Mouse (Mus musculus) megakaryocyte, embryonic 14.5 days (primary cell): ENCODE results near the gene Arhgap23. TPM values are rescaled to one million over a fixed set of nuclear protein-coding genes. Genes with fewer than 3 reads are reported as not detected.
A peak's percentile ranks its signal among the peaks of the same experiment; 100 is the strongest.

Experiments
- H3K27me3 ChIP-seq: replicated peaks from 2 replicates; pipeline ENCODE3; 2012; ENCODE audit warnings: inconsistent platforms
- H3K36me3 ChIP-seq: replicated peaks from 2 replicates; pipeline ENCODE3; 2012; ENCODE audit warnings: low read length, inconsistent platforms, mixed read lengths
- H3K4me1 ChIP-seq: 2 replicates; pipeline ENCODE4 v1.6.1; 2012; ENCODE audit warnings: inconsistent platforms
- H3K4me3 ChIP-seq: replicated peaks from 2 replicates; pipeline ENCODE3; 2012; ENCODE audit warnings: moderate library complexity, mild to moderate bottlenecking, inconsistent platforms
- H3K9me3 ChIP-seq: 2 replicates; pipeline ENCODE4 v1.6.1; 2012; ENCODE audit warnings: inconsistent platforms
- FLI1 ChIP-seq: IDR thresholded peaks from 2 replicates; pipeline ENCODE4 v1.6.1; 2012; ENCODE audit warnings: low read length, inconsistent platforms, mixed read lengths
- GATA1 ChIP-seq: IDR thresholded peaks from 3 replicates; pipeline ENCODE4 v1.6.1; 2012; ENCODE audit warnings: mixed read lengths, low read length, inconsistent platforms, borderline replicate concordance
- polyA plus RNA-seq: library from polyadenylated mRNA; stranded (reverse); fragments of >175 nt; gene quantifications from 2 replicates; pipeline ENCODE4 v1.2.3, GENCODE M21; 2012; ENCODE audit warnings: low replicate concordance; ENCODE audit not compliant: insufficient read depth

Gene Arhgap23
- polyA plus RNA-seq, 1 experiment, result 85.6 TPM

GRCm38 (mm10) chr11:97404761-97405190 is 10.6 kb upstream of the Arhgap23 start:
- H3K27me3 ChIP-seq, result peaks cover 64% of the 10 kb centered on the region
- H3K9me3 ChIP-seq, result no peaks in the 10 kb centered on the region
- TF ChIP-seq GATA1 (no peak), FLI1 (no peak)
- H3K4me3 ChIP-seq, result peak overlapping the region; percentile 91
- H3K4me1 ChIP-seq, result peaks cover 89% of the 10 kb centered on the region
- no peaks in the 10 kb centered on the region for H3K36me3 ChIP-seq

- Histone ChIP-seq H3K4me1 (peaks cover 85% of the 10 kb centered on the region), H3K4me3 (no peak overlapping the region), H3K36me3 (no peaks in the 10 kb centered on the region), H3K9me3 (no peaks in the 10 kb centered on the region), H3K27me3 (peaks cover 59% of the 10 kb centered on the region)
- TF ChIP-seq GATA1, result no peak
- no peak for TF ChIP-seq FLI1
Measured at GRCm38 (mm10) chr11:97406094-97406951, 9.0 kb upstream of the Arhgap23 start.

GRCm38 (mm10) chr11:97407456-97407855 is 7.9 kb upstream of the Arhgap23 start:
- H3K27me3 ChIP-seq, result peaks cover 53% of the 10 kb centered on the region
- TF ChIP-seq FLI1, result no peak
- TF ChIP-seq GATA1, result no peak
- peaks cover 88% of the 10 kb centered on the region for H3K4me1 ChIP-seq

GRCm38 (mm10) chr11:97408171-97408570 is 7.2 kb upstream of the Arhgap23 start:
- peaks cover 46% of the 10 kb centered on the region for H3K27me3 ChIP-seq
- H3K36me3 ChIP-seq, result no peaks in the 10 kb centered on the region
- no peaks in the 10 kb centered on the region for H3K9me3 ChIP-seq
- no peak overlapping the region for H3K4me3 ChIP-seq
- H3K4me1 ChIP-seq, result peaks cover 88% of the 10 kb centered on the region
- TF ChIP-seq FLI1, result no peak
- no peak for TF ChIP-seq GATA1

More at GRCm38 (mm10) chr11:97407456-97407855, 7.9 kb upstream of the Arhgap23 start:
- Histone ChIP-seq H3K36me3 (no peaks in the 10 kb centered on the region), H3K4me3 (no peak overlapping the region), H3K9me3 (no peaks in the 10 kb centered on the region)

- no peak for TF ChIP-seq GATA1
- no peak for TF ChIP-seq FLI1
- peaks cover 86% of the 10 kb centered on the region for H3K4me1 ChIP-seq
- no peaks in the 10 kb centered on the region for H3K9me3 ChIP-seq
- H3K4me3 ChIP-seq, result peak overlapping the region; percentile 1
- H3K36me3 ChIP-seq, result no peaks in the 10 kb centered on the region
- peaks cover 18% of the 10 kb centered on the region for H3K27me3 ChIP-seq
Measured at GRCm38 (mm10) chr11:97410958-97411357, 4.4 kb upstream of the Arhgap23 start.

GRCm38 (mm10) chr11:97412117-97412516 is 3.2 kb upstream of the Arhgap23 start:
- H3K4me1 ChIP-seq, result peaks cover 86% of the 10 kb centered on the region
- no peak for TF ChIP-seq GATA1
- no peak for TF ChIP-seq FLI1
- H3K4me3 ChIP-seq, result peak overlapping the region; percentile 84
- H3K36me3 ChIP-seq, result no peaks in the 10 kb centered on the region
- no peaks in the 10 kb centered on the region for H3K9me3 ChIP-seq
- H3K27me3 ChIP-seq, result peaks cover 6% of the 10 kb centered on the region

- no peaks in the 10 kb centered on the region for H3K27me3 ChIP-seq
- no peaks in the 10 kb centered on the region for H3K36me3 ChIP-seq
- H3K9me3 ChIP-seq, result no peaks in the 10 kb centered on the region
- peak overlapping the region; percentile 84 for H3K4me3 ChIP-seq
- H3K4me1 ChIP-seq, result peaks cover 87% of the 10 kb centered on the region
- TF ChIP-seq GATA1 (no peak), FLI1 (no peak)
Measured at GRCm38 (mm10) chr11:97412808-97413347, 2.5 kb upstream of the Arhgap23 start.

- Histone ChIP-seq H3K9me3 (no peaks in the 10 kb centered on the region), H3K36me3 (peaks cover 19% of the 10 kb centered on the region), H3K27me3 (no peaks in the 10 kb centered on the region), H3K4me1 (peaks cover 86% of the 10 kb centered on the region), H3K4me3 (peak overlapping the region; percentile 96)
- TF ChIP-seq FLI1 (no peak), GATA1 (no peak)
Measured at GRCm38 (mm10) chr11:97415712-97416636, 641 bp downstream of the Arhgap23 start.

- Histone ChIP-seq H3K36me3 (peaks cover 22% of the 10 kb centered on the region), H3K4me3 (peak overlapping the region; percentile 96), H3K4me1 (peaks cover 83% of the 10 kb centered on the region), H3K9me3 (no peaks in the 10 kb centered on the region), H3K27me3 (no peaks in the 10 kb centered on the region)
- no peak for TF ChIP-seq GATA1
- no peak for TF ChIP-seq FLI1
Measured at GRCm38 (mm10) chr11:97416637-97417035, 1.3 kb downstream of the Arhgap23 start.
